Mouse (Mus musculus) liver, postnatal 0 days (tissue): ENCODE data around the gene Cpeb2.

Experiments
- CTCF ChIP-seq: sonication (generic); IDR thresholded peaks from 2 replicates; pipeline ENCODE4 v1.5.1; 2016; ENCODE audit warnings: antibody characterized with exemption, low read depth
- EP300 ChIP-seq: IDR thresholded peaks from 2 replicates; pipeline ENCODE4 v1.6.1; 2016; ENCODE audit warnings: antibody characterized with exemption, low read depth, mild to moderate bottlenecking

DNA sequence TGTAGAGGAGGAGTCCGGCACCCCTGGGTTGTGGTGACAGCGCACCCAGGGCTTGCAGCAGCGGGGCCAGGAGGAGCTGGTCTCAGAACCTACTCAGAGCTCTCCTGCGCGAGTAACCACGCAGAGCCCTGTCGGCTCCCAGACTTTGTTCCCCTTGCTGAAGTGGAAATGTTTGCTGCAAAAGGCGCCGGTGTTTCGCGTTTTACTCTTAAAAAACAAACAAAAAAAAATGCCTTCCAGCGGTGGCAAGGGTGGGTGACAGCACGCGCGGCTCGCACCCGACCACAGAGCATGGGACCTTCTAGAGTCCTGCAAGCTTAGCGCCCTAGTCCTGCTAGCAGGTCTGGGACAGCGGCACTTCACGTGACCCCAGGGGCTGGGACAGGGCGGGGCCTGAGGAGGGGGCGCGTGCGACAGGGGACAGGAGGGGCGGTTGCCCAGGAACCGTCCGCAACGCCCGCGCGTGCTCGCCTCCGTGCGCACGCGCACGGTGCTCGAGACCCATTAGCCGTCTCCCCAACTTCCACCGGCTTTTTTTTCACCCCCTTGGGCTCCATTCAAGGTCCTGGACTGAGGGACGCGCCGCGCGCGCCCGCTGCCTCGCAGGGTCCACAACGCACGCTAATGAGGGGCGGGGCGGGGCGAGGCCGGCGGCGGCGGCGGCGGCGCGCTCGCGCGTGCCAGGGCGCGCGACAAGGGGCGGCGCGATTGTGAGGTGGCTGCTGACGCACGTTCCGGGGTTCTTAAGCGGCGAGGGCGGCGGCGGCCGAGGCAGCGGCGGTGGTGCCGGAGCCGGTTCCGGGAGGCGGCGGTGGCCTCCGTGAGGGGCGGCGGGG is at the start of gene Cpeb2:
- TF ChIP-seq CTCF (no peak), EP300 (no peak)
